Mouse (Mus musculus): ENCODE measurements at regions not wholly inside any gene's neighbourhood (a gene's known extent, or its start where the extent isn't known, plus 50 kb on each side); places are given as distances from the start of the nearest gene placed in this dataset.

- no peak for TF ChIP-seq GATA1 (IDR thresholded peaks at IDR 0.05; ENCODE audit: borderline replicate concordance, low read length)
- no peak for TF ChIP-seq FLI1 (IDR thresholded peaks at IDR 0.05; ENCODE audit: low read length)
Measured at GRCm38 (mm10) chr9:31998488-31999280, 85.4 kb upstream of the Barx2 start.
